Mouse (Mus musculus): ENCODE results near the gene Rgmb. TPM values are rescaled to one million over a fixed set of nuclear protein-coding genes. Genes with fewer than 3 reads are reported as not detected.
A peak's percentile ranks its signal among the peaks of the same experiment; 100 is the strongest.

Rgmb gene
- polyA plus RNA-seq, 2 experiments from 2014 or later: 0.56 to 0.60 TPM

DNA sequence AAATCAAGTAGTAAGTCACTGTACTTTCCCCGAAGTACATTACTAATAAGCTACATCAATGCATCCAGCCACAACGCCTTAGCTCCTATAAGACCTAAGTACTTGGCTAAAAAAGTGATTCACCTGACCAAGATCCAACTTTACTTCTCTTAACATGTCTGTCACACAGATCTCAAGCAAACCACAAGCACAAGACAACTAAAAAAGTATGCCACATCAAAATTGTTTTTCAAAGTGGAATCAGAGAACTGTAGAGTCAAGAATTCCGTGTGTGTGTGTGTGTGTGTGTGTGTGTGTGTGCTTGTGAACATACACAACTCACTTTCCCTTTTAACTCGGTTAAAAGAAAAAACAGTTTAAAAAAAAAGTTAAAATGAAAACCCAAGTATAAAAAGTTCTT, 9.1 kb downstream of the Rgmb start:
- no peak for ATAC-seq

DNA sequence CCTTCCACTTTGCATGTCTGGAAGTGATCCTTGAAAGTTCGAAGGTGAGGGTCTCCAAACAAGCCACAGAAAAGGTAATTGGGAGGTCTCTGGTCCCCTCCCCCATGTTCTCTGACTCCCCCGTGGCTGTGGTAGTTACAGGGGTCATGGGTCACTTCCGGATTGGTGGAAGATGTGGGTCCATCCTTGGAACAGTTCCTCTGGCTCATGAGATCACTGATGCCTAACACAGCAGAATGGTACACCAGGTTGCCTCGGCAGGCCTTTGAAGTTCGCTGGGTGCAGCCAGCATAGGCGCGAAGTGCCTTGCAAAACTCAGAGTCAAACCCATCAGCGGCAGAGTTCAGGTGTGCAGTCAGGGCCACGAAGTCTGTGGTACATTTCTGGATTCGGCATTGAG, 10.1 kb downstream of the Rgmb start:
- ATAC-seq: no peak

DNA sequence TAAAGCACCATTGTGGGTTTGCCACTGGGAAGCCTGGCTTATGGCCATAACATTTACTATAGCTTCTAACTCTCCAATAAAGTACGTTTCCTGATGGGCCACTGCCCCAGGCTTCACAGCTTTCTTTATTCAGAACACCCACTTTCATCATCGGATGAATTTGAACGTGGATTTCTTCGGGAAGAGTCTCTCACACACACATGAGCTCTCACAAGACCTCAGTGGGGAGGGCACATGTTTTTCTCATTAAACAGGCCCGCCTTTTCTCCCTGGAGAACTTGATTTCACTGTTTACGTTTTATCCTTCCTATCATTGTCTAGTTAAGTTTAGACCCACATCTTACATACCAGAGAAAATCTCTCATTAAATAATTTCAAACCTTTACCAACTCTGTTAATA, 10.7 kb downstream of the Rgmb start:
- no peak for ATAC-seq

DNA sequence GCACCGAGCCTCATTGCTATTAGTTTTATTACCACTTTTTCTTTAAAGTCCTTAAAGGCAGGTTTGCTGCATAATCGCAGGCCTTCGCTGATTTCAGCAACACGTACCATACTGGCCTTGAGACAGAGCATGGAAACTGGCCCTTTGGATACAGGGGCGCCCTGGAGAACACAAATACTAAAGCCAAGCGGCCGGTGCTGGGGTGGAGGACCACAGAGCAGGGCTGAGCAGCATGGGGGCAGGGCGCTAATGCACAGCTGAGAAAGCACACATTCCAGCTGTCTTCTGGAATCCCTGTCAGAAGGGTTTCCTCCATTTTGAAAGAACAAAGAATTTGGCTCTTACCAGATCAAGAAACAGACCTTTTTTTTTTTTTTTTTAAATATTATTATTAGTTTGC, 12.5 kb downstream of the Rgmb start:
- no peak for ATAC-seq

DNA sequence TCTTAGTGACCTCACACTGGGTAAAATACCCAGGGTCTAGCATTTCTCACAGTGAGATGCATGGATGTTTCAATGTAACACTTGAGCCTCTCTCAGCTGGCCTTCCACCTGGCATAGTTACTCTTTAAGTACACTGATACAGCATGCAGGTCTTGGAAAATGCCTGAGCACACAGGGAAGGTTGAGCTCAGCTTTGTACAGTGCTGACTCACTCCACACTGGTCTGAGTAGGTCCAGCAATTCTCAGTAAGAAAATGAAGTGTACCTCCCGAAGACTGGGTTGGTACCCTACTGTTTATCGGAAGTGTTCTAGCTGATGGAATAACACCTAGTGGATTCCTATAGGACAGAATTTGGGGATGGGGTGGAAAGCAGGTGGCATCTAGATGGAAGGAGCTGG, 13.2 kb downstream of the Rgmb start:
- no peak for ATAC-seq

DNA sequence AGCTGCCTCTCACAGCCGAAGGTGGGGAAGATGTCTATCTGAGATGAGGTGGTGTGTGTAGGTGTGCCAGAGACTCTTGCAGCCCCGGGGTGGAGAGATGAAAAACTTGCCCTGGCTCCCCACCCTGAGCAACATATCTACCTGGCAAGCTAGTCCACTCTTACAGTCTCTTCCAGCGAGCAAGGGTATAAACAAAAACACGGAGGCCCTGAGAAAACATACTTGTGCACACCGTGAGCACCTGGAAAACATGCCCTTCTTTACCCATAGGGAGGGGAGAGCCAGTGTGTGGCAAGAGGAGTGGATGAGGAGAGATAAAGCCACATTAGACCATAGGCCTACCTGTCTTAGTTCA, 13.8 kb downstream of the Rgmb start:
- no peak for ATAC-seq

DNA sequence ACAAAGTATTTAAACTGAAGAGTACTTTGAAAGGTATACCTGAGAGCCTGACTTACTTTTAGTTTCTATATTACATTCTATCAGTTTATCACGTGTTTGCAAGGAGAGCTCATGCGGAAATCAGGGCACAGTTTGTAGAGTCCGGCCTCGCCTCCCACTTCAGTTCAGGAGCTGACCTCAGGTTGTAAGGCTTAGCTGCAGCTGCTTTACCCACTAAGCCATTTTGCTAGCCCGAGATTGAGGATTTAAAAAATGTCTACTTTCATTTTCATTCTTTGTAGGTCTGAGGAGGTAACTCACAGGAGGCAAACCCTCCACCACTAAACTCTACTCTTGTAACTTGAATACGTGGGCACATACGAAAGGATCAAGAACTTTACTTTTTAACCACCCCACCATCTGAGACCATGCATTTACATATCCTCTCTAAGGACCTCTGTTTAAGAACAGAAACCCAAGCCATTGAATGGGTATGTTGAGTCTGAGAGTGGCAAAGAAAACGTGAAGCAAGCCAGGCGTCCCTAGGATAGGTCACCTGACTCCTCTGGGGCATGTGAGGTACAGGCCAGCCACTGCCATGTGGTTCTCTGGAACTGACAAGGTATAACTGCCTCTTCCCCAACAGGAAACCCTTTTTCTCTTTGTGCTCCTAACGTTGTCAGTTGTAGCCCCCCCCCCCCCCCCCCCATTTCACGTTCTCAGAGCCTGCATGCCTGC, 14.3 kb downstream of the Rgmb start:
- peak; percentile 79 for ATAC-seq

DNA sequence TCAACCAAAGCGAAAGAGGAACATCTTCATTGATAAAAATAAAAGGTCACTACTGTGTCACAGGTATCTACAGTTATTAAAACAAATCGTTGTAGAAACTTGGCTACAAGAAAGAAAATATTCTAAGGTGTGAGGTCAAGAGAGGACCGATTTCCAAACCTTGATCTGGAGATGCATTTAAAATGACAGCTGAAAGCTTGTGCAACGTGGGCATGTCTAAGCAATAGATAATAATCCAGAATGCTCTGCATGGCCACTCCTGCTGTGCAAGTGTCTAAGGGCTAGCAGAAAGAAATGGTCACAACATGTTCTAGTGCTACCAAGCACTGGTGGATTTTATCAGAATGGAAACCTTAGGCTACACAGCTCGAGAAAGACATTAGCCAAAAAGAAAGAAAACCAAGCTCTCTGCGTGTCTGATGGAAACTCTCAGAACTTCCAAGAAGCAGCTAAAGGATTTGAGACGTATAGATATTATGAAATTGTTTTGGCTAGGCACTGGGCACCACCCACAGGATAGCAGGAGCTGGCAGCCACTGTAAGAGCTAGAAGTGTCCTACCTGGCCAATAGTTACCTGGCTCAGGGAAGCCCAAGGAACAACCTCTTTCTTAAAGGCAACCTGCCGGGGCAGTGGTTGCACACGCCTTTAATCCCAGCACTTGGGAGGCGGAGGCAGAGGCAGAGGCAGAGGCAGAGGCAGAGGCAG, 15.4 kb downstream of the Rgmb start:
- ATAC-seq: no peak

DNA sequence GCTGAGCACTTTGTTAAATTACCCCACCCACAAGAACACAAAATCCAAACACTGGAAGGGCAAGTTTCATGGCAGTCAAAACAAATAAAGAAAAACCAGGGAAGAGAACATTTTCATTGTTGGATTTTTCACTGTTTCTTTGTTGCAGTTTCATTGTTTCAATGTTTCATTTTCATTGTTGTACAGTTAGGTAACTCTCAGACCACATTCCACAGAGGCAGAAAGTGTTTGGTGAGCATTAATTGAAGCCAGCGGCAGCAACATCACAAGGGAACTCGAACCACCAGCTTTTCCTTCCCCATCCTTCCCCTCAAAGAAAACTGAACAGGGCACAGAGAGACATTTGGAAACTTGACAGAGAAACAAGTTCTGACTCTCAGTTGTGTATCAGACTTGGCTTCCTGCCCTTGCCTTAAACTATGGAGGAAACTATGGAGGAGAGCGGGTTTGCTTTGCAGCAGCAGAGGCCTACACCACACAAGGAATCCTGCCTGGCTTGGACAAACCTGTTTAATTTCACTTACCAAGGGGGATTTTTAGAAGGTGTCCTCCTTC, 17.1 kb downstream of the Rgmb start:
- ATAC-seq: no peak

DNA sequence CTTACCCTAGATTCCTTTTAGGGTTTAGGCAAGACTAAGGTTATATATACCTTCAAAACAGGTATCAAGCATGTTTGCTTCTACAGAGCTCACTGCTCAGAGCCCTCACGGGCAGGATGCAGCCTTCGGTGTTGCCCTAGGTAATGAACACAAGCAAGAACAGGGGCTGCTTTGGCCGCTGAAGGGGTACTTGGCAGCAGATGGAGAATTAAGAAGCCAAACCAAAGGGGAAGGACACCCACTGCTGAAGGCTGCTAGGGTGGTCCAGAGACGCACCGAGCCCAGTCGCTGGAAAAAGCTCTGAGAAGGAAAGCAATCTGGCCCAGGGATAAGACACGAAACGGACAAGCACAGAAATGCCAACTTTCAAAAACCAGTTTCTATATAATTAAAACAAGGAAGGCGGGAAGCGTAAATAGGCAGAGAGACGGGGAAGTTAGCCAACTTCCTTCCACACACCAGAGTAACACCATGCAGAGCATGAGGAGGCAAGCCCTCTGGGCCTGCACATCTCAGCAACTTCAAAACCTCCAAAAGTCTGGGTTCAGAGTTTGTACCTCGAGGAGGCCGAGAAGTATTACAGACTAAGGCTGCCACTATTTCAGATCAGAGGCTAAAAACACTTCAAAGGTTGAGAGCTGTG, 18.6 kb downstream of the Rgmb start:
- ATAC-seq: no peak

DNA sequence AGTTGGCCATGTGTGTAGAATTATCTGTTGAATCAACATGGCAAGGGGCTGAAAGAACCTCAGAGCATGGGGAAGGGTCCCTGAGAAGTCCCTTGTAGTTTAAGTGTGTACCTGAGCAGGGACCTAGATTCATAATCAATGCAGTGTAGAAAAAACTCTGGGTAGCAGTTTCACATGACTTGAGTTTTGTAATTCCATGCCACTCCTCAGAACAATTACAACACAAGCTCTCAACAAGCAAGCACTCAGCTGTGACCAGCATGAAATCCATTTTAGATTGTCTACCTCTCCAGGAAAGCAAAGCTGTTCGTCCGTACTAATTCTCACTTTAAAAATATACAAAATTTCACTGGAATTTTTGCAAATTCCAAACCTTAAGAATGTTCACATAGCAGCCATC, 20.9 kb downstream of the Rgmb start:
- no peak for ATAC-seq

DNA sequence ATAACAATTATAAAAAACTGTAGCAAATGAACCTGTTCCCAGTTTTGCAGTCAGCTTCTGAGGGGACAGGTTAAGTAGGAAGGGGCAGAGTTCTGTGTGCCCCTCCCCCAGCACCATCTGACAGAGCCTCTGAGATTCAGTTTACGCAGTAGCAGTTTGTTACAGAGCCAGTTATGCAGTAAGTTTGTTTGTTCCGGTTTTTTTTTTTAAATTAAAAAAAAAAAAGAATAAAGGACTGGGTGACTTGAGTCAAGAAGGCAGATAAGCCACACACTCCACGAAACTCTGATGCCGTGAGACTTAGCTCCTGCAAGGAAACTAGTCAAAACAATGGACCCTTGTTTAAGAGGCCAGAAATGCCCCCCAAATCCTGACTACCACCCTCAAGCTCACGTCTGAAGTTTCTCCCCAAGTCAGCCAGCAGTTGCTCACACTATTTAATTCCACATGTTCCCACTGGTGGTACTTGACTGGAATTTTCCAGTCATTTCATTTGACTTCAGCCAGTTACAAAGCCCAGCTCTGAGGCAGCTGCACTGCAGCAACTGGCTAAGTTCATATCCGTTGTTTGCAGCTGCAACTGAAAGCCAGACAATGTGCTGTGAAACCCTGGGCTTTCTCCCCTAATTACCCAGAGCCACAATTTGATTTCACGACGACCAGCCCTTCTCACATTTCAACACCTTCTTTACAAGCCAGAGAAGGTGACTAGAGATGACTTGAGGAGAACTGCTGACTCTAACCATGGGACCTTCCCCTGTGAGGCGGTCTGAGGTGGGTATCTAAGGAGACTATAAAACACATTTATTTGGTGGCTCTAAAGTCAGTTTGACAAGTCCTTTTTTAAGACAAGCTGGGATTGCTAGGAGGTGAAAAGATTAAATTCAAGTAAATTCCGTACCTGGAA, 22.1 kb downstream of the Rgmb start:
- no peak for ATAC-seq

DNA sequence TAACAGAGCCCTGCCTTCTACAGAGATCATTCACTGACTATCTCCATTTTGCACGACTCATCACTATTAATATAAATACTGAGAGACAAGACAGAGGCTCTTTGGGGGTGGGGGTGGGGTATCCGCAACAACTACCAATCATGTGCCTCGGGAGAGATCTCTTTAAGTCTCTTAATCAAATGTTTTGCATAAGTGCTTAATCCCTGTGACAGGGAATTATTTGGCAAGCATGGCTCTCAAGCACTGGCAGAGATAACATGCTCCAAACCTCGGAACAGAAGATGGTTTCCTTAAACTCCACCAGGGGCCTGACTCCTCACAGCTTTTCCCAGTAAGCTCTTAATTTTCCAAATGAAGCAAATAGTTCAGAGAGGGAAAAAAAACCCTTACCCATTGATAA, 22.8 kb downstream of the Rgmb start:
- ATAC-seq: no peak

DNA sequence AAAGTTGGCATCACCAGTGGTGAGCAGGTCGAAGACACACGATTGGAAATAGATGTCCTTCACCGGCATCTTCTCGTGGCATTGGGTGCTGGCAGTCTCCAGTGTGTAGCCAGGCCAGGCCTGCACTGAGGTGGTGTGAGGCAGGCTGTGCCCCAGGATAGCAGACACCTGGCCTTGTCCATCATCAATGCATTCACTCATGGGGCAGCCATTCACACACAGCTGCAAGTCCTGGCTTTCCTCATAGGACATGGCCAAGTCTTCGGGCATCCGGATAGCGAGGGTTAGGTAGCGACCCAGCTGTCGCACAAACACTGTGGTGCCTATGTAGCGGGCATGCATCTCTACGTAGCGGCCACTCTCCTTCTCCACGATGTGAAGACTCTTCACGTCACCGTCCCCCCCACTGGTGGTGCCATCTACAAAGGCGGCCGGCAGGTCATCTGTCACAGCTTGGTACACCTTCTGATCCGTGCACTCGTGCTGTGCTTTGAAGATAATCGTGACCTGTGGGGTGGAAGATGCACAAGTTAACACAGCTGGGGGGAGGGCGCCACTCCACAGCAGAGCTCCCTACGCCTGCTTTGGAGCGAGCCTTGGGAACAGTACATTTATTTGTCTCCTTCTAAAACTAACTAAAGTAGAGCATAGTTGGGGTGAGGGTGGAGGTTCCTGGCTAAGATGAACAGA, 23.4 kb downstream of the Rgmb start:
- no peak for ATAC-seq

DNA sequence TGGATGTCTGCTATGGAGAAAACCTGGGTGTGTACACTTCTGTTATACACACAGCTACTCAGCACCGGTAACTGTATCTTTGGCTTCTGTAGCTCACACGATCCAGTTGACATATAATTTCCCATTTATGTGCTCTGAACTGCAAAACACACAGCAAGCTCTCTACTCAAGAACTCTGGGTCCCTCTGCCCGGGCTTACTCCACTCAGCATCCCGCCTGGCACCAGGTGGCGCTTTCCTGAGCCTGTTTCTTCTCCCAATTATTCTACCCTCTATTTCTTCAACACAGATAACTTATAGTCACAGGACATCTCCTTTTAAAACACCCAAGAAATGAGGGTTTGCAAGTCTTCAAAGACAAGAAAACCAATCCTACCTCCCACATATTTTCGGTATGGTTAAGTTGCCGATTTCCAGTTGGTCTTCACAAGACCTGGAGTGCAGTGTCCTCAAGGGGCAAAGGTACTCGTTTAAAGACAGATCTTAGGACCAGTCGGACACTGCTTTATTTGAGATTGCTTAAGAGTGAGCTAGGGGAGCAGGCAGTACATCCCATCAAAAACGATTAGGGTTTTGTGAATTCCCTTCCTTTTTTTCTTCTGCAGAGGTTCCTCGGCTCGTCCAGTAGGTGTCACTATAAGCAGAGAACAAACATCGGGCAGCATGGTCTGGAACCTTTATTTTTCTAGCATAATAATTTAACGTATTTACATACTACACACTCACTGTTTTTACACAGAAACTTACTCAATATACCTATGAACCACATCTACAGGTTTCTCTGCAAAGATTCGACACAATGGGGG, 26.6 kb downstream of the Rgmb start:
- ATAC-seq: peak; percentile 86

DNA sequence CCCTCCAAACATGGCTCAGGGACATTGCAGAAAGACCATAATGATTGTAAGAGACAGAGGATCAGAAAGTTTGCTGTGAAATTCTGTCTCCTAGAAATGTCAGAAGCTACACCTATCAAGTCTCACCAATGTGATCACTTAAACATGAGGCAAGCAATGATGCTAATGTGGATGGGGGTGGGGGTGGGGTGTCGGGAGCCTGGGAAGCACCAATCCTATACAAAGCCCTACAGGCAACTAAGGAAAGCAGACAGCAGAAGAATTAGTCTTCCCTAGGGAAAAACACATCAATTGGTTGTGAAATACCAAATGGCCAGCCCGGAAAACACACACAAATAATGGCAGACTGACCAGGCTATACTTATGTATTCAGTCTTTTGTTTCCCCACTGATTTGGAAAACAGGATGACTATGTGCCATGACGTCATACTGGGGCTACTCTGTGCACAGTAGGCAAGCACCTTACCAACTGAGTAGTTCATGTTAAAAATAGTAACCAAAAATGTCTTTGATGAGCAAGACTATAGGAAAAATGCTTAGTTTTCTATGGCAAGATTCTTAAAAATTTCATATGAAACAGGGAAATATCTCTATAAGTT, 31.5 kb downstream of the Rgmb start:
- ATAC-seq: no peak

DNA sequence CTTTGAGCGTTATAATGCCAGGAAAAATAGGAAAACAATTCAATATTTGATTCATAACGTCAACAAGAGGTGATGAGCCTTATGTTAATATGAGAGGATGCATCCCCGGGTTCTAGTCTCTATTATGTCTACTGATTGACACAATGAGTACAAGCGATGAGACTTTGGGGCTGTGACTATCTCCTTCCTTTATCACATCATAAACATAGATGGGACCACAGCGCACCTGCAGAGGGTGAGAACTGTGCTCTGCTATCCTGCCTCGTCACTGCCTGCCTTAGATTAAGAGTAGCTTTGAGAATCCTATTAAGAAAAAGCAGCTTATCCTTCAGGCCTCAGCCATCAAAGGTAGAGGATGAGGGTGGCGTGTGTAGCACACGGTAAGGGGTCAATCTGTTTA, 40.1 kb downstream of the Rgmb start:
- no peak for ATAC-seq

DNA sequence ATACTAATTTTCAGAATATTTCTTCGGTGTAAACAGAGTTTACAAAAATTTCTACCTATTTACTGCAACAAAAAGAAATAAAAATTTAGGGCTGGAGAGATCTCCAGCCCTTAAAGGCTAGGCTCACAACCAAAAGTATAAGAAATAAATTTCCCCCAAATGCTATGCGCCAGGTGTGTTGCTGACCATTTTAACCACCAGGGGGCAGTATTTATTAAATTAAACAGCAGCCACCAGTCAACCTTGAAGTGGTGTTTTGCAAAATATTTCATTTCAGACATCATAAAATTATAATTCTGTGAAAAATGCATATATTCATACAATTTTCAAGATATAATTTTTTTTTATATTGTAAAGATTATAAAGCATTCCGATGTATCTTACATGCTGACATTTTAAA, 43.8 kb downstream of the Rgmb start:
- ATAC-seq: no peak

DNA sequence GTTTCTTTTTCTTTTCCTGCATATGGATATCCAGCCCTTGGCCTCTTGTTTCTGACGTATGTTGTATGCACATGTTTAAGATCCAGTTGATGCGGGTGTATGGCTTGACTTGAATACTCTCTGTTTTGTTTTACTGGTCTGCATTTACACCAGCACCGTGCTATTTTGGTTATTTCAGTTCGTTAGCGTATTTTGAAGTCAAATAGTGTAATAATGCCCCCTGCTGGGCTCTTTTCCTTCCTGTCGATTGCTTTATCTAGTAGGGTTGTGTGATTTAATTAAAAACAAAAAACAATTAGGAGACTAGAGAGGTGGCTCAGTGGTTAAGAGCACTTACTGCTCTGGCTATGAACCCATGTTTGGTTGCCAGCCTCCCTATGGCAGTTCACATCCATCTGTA, 52.9 kb downstream of the Rgmb start:
- ATAC-seq: no peak

DNA sequence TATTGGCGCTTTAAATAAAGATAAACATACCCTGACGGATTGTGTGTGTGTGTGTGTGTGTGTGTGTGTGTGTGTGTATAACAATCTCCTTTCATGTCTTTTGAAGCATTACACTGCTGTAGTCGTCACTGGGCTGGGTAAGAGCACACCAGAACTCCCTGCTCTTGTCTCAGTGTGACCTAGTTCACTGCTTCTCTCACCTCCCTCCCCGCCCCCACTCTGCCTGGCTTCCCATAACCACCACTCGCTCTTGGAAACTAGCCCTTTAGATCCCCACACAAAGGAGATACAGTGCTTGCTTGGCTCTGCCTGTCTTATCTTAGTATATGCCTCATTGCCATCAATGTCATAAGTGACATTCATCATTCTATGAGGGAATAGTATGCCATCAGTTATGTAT, 54.5 kb downstream of the Rgmb start:
- ATAC-seq: no peak
